Mouse (Mus musculus): ENCODE measurements at regions not wholly inside any gene's neighbourhood (a gene's known extent, or its start where the extent isn't known, plus 50 kb on each side); places are given as distances from the start of the nearest gene placed in this dataset.

DNA sequence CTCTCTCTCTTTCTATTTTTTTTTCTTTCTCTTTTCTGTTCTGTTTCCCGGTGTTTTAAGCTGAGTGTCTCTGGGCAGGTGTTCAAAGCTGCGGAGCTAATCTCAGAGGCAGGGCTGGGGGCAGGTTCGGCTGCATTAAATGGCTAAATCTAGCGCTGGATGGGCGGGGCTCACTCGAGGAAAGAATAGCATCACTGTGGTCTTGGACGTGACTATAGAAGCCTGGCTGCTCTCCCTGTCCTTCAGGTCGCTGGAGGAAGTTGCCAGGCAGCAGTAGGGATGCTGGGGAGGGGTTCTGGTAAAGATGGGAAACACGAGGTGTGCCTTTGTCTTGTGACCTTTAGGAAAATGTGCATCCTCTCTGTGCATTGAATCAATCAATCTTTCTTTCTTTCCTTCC is 88.0 kb upstream of the Runx3 start:
- peak; percentile 34 to 36 for DNase-seq
- intact Hi-C loops (cut with DNase I), result no loop called here

DNA sequence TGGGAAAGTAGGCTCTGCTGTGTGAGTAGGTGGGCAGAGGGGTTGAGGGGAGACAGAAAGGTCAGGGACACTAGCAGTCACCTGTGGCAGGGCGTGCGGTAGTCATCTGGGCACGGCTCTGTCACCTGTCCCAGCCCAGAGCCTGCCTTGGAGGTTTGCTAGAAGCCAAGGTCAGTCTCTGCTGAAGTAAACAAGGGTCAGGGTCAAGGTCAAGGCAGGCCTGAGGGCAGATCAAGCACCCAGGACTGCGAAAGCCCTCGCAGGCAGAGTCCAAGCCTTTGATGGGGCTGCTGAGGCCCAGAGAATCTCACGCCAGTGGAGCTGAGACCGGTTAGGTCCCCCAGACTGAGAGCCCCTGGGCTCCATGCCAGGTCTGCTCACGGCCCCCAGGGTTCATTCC is 87.2 kb upstream of the Runx3 start:
- intact Hi-C loops (cut with DNase I), result no loop called here
- DNase-seq, result no peak

DNA sequence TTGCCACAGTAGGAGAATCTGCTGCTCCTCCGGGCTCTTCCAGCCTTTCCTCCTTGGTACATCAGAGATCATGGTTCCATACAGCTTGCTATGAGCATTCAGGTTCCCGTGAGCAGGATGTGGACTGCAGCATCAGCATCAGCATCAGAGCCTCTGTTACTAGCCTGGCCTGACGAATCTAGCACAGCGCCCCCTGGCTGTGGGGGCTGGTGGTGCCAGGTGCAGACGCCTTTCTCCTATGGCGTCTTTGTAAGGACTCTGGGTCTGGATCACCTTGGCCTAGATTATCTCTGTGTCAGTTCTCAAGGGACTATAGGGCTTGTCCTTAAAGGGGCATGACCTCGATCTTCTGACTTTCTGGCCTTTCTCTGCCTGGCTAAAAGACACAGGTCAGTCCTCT is 86.0 kb upstream of the Runx3 start:
- intact Hi-C loops (cut with DNase I), result no loop called here
- peak; percentile 42 to 62 for DNase-seq

DNA sequence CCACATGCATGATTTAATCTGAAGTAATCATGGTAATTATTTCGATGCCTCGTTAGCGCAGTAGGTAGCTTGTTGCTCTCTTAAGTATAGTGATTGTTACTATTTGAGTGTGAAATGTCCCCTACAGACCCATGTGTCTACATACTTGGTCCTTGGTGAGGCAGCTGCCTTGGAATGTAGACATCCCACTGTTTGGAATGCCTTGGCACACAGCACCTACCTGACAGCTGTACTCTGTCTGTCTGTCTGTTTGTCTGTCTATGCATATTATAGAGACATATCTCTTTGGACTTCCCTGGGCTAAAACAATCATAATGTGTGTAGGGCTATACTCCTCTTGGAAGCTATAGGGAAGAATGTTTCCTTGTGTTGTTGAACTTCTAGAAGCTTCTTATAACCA is 83.7 kb upstream of the Runx3 start:
- no peak for DNase-seq
- intact Hi-C loops (cut with DNase I), result no loop called here

DNA sequence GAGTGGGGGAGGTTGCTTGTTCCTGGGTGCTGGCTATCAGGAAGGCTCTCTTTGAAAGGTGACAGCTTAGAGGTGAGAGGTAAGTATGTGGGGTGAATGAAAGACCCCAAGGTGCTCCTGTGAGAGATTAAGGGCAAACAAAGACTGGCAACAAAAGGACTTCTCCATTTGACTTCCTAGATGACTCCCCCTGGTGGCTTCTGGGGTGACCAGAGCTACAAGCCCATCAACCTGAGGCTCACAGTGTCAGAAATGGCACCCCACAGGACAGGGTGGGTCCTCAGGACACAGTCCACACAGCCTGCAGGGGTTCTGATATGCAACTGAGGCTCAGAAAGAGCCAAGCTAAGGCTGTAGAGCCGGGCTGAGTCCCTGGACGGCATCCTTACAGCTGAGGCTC is 81.2 kb upstream of the Runx3 start:
- no peak for DNase-seq
- intact Hi-C loops (cut with DNase I), result no loop called here

DNA sequence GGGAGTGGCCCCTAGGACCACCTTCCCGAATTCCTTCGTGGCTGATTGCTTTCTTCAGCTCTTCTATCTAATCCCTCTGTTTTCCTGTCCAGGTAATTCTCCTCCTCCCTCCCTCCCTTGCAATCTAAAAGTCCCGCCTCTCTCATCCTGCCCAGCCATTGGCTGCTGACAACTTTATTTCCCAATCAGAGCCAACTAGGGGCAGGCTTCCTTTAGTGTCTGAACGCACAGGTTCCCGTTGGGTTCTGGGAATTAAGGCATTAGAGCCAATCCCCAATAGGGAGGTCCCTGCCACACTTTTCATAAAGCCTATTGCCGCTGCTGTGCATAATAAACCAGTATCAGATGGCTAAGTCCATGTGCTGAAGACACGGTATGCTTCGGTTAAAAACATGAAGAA is 78.5 kb upstream of the Runx3 start:
- DNase-seq, result no peak
- intact Hi-C loops (cut with DNase I), result no loop called here

DNA sequence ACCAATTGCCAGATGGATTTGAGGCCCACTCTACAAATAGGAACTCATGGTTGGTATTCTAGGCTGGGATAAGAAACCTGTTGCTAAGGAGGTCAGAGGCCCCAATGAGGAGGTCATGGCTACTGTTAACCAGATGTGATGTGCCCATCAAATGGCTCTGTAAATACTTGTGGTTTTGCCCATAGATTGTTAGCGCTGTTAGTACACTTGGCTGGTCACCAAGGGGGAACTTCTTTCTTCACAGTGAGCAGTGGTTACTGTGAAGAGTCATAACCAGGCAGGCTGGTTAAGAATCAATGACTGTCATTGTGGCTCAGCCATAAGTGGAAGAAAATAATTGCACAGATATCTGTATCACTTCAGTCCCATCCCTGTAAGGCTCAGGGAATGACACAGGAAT is 78.0 kb upstream of the Runx3 start:
- DNase-seq, result no peak
- intact Hi-C loops (cut with DNase I), result no loop called here

DNA sequence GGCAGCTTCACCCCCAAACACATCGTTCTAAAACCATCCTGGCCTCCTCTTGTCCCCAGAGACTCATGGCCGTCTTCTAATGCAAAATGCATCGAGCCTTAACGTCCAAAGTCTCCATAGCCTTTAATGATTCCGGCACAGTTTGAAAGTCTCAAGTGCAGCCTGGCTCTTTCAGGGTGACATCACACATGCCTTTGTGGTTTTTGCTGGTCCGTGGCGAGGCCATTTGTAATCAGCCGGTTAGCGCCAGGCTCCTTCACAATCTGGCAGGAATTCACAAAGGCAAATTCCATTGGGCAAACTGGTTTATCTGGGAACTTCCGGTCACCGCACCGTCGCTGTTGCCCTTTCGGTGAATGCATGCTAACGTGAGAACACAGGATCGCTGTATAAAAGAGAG is 75.4 kb upstream of the Runx3 start:
- intact Hi-C loops (cut with DNase I), result no loop called here

DNA sequence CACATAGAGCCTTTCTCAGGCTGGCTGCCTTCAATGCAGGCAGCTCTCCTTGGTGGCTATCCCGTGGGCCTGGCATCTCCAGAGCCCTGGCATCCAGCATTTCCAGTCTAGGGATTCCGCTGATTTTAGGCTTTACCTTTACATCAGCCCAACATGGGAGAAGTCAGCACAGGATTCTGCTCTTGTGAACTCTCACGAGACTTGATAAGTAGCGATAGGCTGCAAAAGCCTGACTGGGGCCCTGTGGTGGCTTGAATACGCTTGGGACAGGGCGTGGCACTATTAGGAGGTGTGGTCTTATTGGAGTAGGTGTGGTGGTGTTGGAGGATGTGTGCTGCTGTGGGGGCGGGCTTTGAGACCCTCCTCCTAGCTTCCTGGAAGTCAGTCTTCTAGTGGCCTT is 73.8 kb upstream of the Runx3 start:
- intact Hi-C loops (cut with DNase I), result no loop called here
- no peak for DNase-seq

More for the DNA sequence above, 75.4 kb upstream of the Runx3 start:
- DNase-seq, result peak in 1 of 2 experiments; percentile 22

DNA sequence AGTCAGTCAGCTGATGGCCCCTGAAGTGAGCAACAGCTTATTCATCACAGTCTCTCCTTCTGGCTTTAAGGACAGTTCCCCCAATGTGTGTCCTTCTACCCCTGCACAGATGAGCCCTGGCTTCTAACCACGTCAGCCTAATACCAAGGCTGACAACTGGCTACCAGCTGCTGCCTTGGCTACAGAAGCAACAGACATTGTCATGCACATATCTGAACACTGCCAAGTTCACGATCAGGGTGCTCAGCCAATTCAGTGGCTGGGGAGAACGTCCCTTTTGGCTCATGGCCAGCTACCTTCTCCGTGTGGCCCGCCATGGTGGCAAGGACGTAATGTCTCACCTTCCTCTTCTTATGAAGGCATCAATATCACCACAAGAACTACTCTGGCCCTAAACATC is 73.2 kb upstream of the Runx3 start:
- peak; percentile 32 to 43 for DNase-seq
- intact Hi-C loops (cut with DNase I), result no loop called here

DNA sequence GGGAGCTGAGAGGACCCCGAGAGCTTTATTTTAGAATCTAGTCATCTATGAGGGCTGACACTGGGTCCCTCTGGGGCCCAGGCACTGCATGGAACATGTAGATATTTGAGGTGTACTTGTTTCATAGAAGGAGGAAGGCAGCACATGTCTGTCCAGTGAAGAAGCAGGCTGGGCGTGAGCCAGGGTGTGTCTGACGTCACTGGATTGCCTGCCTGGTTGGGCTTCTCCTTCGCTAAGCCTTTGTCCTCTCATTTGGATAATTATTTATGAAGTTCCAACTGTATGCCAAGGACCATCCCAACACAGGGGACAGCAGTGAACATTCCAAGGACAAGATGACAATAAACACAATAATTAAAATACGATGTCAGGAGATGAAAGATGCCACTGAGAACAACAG is 72.7 kb upstream of the Runx3 start:
- peak; percentile 55 to 67 for DNase-seq

DNA sequence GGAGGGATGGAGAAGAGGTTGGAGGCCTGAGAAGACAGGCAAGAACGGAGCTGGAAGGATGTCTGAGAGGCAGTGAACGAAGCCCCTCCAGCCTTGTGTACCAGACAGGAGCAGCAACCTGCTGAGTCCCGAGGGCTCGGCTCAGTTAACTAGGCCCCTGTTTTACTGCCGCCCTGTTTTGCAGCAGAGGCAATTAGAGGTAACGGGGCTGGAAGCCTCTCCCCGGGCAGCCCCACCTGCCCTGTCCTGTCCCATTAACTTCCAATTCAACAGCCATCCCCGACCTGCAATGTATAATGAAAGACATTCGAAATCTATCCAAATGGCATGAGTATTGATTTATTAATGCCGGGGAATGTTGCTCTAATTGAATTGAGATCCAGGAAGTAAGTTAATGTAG is 70.5 kb upstream of the Runx3 start:
- DNase-seq, result no peak
- intact Hi-C loops (cut with DNase I), result no loop called here

More for the DNA sequence above, 72.7 kb upstream of the Runx3 start:
- intact Hi-C loops (cut with DNase I), result no loop called here

DNA sequence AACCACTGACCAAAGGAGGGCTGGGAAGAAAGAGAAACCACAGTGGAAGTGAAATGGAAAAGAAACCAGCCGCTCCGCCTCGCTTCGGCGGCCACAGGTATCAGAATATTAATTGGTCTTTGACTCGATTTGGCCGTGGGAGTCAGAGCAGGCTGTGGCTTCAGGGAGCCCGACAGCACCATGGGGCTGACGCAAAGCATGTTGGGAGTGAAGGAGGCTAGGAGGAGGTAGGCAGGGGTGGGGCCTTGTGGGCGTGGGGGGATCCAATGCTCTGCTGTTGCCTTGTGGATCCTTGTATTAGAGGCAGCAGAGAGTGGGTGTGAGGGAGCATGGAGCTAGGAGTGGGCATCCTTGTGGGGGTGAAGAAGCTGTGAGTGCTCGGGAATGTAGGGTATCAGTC is 69.0 kb upstream of the Runx3 start:
- intact Hi-C loops (cut with DNase I), result no loop called here
- DNase-seq, result no peak

DNA sequence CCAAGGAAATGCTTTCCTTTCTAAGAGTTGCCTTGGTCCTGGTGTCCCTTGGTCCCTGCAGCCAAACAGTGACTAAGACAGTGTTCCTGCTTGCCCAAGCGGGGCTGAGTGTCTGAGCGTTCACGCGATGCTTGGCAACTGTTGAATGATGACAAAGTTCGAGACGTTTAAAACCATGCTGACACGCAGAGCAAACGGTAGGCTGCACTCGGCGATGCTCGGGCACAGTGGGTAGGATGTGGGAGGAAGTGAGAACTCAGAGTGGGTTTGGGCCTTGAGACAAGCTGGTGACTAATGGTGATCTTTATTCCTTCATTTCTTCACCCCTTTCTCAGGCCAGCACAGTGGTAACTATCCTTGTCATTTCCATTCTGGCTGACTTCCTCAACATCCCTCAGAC is 66.9 kb upstream of the Runx3 start:
- intact Hi-C loops (cut with DNase I), result no loop called here

DNA sequence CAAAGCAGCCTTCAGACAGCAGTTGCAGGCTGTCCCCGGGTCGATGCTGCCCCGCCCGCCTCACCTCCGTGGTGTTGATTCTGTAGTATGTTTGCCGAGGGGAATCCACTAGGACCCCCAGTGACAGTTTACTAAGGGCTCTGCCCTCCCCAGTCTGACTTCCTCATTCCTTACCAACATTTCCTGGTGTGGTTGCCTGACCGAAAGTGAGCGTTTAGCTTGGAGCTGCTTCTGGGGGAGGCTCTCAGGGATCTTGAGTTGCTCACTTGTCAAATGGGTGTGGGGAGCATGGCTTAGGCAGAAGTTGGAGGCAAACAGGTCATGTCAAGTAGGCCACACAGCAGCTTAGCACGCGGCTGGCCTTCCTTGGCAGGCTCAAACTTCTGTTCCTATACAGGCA is 66.1 kb upstream of the Runx3 start:
- intact Hi-C loops (cut with DNase I), result no loop called here
- no peak for DNase-seq

More for the DNA sequence above, 66.9 kb upstream of the Runx3 start:
- no peak for DNase-seq

DNA sequence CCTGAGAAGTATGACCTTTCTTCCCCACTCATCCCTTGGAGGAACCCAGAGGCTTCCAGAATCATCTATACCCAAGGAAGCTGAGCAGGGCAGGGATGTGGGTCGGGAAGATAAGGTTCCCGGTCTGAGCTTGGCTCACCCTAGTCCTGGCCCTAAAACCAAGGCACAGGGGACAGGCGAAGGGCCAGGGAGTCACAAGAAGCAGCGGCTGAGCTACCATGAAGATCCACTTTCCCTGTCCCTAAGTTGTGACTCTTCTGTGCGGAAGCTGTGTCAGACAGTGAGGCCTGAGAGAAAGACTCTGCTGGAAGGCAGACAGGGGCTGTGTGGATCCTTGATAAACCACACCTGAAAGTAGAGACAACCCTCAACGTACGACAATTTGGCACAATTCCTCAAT is 64.1 kb upstream of the Runx3 start:
- DNase-seq, result no peak
- intact Hi-C loops (cut with DNase I), result no loop called here

DNA sequence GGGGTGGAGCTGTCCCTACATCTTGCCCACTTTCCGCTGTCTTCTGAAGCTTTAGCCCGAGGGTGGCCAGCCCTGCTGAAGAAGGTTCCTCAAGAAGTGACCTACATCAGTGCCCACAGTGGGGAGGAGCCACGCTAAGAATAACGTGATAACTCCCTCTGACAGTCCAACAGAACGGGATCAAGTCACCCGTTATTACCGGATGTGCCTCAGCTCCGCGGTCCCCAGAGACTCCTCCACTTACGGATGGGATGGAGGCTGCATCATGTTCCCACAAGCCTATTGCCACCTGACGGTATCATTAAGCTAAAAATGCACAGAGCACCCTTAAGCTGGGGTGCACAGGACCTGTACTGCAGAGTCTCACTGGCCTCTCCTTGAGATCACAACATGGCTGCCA is 63.2 kb upstream of the Runx3 start:
- DNase-seq, result no peak
- intact Hi-C loops (cut with DNase I), result no loop called here

DNA sequence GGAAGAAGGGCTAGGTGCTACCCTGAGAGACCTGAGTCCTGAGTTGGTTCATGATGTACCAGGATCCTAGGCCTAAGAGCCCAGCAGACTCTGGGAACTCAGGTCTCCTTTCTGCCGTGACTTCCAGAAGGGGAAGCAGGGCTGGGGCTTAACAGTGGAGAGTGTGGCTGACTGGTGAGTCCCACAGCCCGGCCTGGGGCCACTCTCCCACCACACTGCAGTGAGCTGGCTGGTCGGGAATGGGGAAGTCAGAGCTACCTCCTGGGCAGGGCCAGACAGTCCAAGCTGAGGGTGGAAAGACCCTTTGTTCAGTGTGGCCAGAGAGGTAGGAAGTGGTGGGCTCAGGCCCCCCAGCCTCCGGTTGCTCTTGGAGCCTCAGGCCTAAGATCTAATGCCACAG is 61.6 kb upstream of the Runx3 start:
- no peak for DNase-seq
- intact Hi-C loops (cut with DNase I), result no loop called here

DNA sequence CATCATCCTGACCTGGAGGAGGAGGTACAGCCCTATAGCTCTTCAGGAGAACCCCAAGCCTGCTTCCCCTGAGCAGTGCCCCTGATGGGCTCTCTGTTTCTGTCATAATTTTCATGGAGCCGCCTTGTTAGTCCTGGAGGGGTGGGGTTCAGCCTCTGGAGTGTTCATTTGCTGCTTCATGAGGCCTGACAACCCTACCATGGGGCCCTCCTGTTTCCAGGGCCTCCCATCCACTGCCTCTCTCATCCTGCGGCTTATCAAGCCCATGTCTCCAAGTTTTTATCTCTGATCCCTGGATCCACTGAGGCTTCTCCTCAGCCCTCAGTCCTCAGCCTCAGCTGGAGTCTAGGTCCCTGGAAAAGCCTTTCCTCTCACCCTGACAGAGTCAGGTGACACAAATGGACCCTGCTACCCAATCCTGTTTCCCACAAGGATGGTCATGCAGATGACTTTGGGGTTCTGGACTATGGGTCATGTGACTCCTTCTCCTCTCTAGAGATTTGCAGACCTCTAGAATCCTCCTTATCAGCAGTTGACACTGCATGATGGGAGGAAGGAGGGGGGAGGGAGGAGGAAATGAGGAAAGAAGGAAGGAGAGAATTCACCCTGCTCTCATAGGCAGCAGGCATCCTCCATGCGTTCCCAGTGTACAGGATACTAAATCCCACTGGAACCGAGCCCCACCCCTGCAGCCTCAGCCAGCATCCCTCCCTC is 59.3 kb upstream of the Runx3 start:
- no peak for DNase-seq
- intact Hi-C loops (cut with DNase I), result loop anchor here (10.0 kb wide), 1 partner anchor 264 kb away; no protein-coding TSS in a partner anchor

DNA sequence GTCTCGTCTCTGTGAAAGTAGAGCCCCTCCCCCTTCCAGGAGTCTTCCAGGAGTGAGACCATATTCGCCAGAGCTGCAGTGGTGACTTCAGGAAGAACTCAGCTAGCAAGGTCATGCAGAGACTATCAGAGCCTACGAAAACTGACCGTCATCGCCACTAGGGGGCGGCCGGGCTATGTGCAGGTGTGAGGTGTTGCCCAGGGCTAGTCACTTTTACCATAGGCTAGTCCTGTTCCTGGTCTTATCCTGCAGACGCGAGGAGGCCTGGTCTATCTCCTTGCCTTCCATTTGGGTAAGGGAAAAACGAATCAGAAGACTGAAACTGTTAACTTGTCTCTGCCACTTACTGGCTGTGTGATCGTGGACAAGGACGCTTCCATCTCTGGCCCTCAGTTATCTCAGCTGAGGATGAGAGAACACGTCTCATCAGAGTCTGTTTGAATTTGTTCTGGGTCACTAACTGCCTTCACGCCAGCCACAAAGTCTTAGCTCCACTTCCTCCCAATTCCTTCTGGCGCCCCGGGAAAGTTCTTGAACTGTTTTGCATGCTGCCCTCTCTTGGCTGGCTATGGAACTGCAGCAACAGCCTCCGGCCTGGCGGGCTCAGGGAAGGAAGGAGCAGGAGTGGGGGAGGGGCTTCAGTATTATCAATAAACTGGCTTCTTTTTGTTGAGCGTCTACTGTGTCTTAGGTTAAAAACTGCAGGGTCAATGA is 53.5 kb upstream of the Runx3 start:
- DNase-seq, result peak; percentile 86 to 91
- intact Hi-C loops (cut with DNase I), result loop anchor here (2.0 to 10.0 kb wide), 5 partner anchors 50 to 258 kb away; no protein-coding TSS in a partner anchor

DNA sequence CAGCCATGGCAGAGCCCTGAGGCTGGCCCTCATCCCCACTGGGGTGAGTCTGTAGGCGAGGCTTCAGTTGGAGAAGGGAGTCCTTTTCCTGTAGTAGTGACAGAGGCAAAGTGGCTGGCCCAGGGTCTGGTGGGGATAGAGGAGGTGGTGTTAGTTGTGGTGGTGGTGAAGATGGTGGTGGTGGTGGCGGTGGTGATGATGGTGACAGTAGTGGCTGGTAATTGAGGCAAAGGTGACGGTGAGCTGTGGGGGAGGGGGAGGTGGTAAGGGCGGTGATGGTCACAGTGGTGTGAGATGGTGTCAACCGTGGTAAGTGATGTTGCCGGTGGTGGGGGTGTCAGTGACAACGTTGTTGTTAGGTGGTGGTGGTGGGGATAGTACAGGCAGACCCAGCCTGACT is 52.6 kb upstream of the Runx3 start:
- intact Hi-C loops (cut with DNase I), result loop anchor here (2.0 to 10.0 kb wide), 5 partner anchors 51 to 257 kb away; no protein-coding TSS in a partner anchor
- no peak for DNase-seq

DNA sequence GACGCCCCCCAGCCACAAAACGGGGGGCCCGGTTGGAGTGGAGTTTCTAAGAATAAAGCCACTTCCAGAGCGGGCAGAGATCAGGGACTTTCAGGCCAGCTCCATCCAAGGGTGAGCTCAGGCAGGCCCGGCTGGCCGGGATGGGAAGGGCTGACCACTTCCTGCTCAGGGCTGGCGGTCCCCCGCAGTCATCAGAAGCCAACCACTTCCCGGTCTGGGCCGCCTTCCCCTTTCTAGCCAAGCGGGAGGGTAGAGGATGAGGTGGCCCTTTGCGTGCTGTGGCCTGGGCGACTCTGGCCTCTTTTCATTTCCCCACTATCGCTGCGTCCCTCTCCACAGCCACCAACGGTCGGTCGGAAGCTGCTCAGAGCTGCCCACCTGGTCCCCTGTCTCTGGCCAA is 50.6 kb upstream of the Runx3 start:
- intact Hi-C loops (cut with DNase I), result loop anchor here (5.0 to 10.0 kb wide), 3 partner anchors 53 to 255 kb away; no protein-coding TSS in a partner anchor
- DNase-seq, result peak; percentile 29 to 47

All from heart, postnatal 14 days (tissue).